Comparison of ENCODE assay signal across 8 mouse cellular contexts in the genomic region with DNA sequence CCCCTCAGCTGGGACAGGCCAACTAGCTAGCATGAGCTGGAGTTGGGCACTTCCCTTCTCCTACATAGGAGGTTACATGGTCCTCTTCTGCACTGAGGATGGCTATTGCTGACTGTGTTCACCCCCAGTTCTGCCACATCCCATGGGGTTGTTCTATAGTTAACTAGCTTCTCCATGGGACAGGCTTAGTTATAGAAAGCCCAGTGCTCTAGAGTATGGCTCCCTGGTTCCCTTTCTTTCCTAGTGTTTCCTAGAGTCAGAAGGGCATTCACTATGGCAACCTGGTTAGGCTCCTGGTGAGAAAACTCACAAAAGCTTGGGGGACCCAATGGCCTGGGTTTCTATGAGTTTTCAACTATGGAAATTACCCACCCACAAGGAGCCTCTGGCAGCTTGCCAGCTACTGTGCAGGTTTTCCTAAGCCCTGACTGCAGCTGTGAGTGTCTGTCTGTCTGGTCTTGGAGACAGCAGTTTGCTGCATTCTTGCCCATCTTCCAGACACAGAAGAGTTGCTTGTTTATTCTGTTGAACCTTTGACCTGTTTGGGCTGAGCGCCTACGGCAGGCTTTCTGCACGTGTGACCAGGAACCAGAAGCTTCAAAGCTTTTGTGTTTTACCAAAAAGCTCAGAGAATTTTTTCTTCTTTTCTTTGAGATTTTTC. TPM values are rescaled to one million over a fixed set of nuclear protein-coding genes. Genes with fewer than 3 reads are reported as not detected.
DNase-seq lines count a peak whose midpoint lies in the region; ATAC-seq and TF ChIP-seq lines count a peak whose summit lies in the region.

No protein-coding gene starts in this region.

- peak; percentile 30 for DNase-seq in right cerebral cortex, postnatal 14 days
- DNase-seq in right cerebral cortex, postnatal 25 days: no peak
- DNase-seq in embryonic facial prominence, embryonic 11.5 days (ENCODE audit: low spot score): peak; percentile 73
- DNase-seq in kidney, postnatal 0 days (ENCODE audit: low spot score): peak; percentile 21
- DNase-seq in spleen, postnatal 14 days (ENCODE audit: low spot score in 2 of 2): no peak
- DNase-seq in cerebellum, adult 9-10 months: no peak
- DNase-seq in natural killer cell, adult 2 months (ENCODE audit: low spot score in 2 of 2): no peak

- H3K27me3 ChIP-seq in embryonic facial prominence, embryonic 11.5 days (ENCODE audit: control insufficient read depth, insufficient read depth, low read length): no peaks in the 10 kb centered on the region
- H3K27me3 ChIP-seq in kidney, postnatal 0 days (ENCODE audit: insufficient read depth, low read length): no peaks in the 10 kb centered on the region
- H3K27me3 ChIP-seq in neural tube, embryonic 13.5 days: no peaks in the 10 kb centered on the region

- H3K4me1 ChIP-seq in embryonic facial prominence, embryonic 11.5 days (ENCODE audit: control insufficient read depth, insufficient read depth, low read length): peaks cover 3% of the 10 kb centered on the region; the same call in 1 of the 2 replicates
- no peaks in the 10 kb centered on the region; the same call in 1 of the 2 replicates for H3K4me1 ChIP-seq in kidney, postnatal 0 days (replicated peaks; ENCODE audit: insufficient read depth, low read length)
- peaks cover 39% of the 10 kb centered on the region for H3K4me1 ChIP-seq in neural tube, embryonic 13.5 days (replicated peaks)

- no peak overlapping the region for H3K4me2 ChIP-seq in embryonic facial prominence, embryonic 11.5 days (ENCODE audit: low read depth, low read length)
- no peak overlapping the region for H3K4me2 ChIP-seq in kidney, postnatal 0 days (ENCODE audit: low read length)
- H3K4me2 ChIP-seq in neural tube, embryonic 13.5 days: no peak overlapping the region

- no peaks in the 10 kb centered on the region for H3K36me3 ChIP-seq in embryonic facial prominence, embryonic 11.5 days (replicated peaks; ENCODE audit: control insufficient read depth, insufficient read depth, low read depth, low read length)
- H3K36me3 ChIP-seq in kidney, postnatal 0 days (ENCODE audit: insufficient read depth, low read length): no peaks in the 10 kb centered on the region; the same call in 1 of the 2 replicates
- H3K36me3 ChIP-seq in neural tube, embryonic 13.5 days: no peaks in the 10 kb centered on the region; the same call in 1 of the 2 replicates

- 0 out of 2 replicates have a peak, but pooled peaks have one; percentile 24 for ATAC-seq in embryonic facial prominence, embryonic 11.5 days (replicated peaks; ENCODE audit: insufficient number of reproducible peaks, low FRiP score, low TSS enrichment, low read depth)
- no peak for ATAC-seq in kidney, postnatal 0 days (replicated peaks; ENCODE audit: low FRiP score, low read depth)
- peak; percentile 75 for ATAC-seq in neural tube, embryonic 13.5 days (ENCODE audit: low read depth)

- 2% methylated on average over 3 of the region's 3 CpGs for WGBS in embryonic facial prominence, embryonic 11.5 days
- 11% methylated on average over 3 of the region's 3 CpGs for WGBS in kidney, postnatal 0 days
- WGBS in neural tube, embryonic 13.5 days: 8% methylated on average over 3 of the region's 3 CpGs

- H3K4me3 ChIP-seq in embryonic facial prominence, embryonic 11.5 days (ENCODE audit: low read depth, low read length): no peak overlapping the region
- H3K4me3 ChIP-seq in kidney, postnatal 0 days (replicated peaks; ENCODE audit: low read depth, low read length): no peak overlapping the region
- H3K4me3 ChIP-seq in neural tube, embryonic 13.5 days: no peak overlapping the region

- no peak overlapping the region for H3K27ac ChIP-seq in embryonic facial prominence, embryonic 11.5 days (replicated peaks; ENCODE audit: low read depth, low read length)
- H3K27ac ChIP-seq in kidney, postnatal 0 days: no peak overlapping the region
- peak overlapping the region; percentile 67 for H3K27ac ChIP-seq in neural tube, embryonic 13.5 days (replicated peaks)

- no peak overlapping the region for H3K9ac ChIP-seq in embryonic facial prominence, embryonic 11.5 days (replicated peaks; ENCODE audit: low read length)
- no peak overlapping the region for H3K9ac ChIP-seq in kidney, postnatal 0 days (ENCODE audit: low read depth, low read length)
- no peak overlapping the region for H3K9ac ChIP-seq in neural tube, embryonic 13.5 days

- H3K9me3 ChIP-seq in embryonic facial prominence, embryonic 11.5 days (replicated peaks; ENCODE audit: control insufficient read depth, low read length): no peaks in the 10 kb centered on the region
- no peaks in the 10 kb centered on the region for H3K9me3 ChIP-seq in kidney, postnatal 0 days (replicated peaks; ENCODE audit: low read length)
- H3K9me3 ChIP-seq in neural tube, embryonic 13.5 days: no peaks in the 10 kb centered on the region

- no peak for TF ChIP-seq CTCF in kidney, postnatal 0 days (IDR thresholded peaks at IDR 0.05; ENCODE audit: low read depth)

RNA-seq across cellular contexts. Expression of a gene that starts 22.7 kb away (rescaled TPM):
- polyA plus RNA-seq in embryonic facial prominence, embryonic 11.5 days (2014; fragmentation: Nextera tagmentation; extraction: Ambion mirVana): 0.22 and 0.45 TPM in 2 replicates
- 0.10 and 0.11 TPM in 2 replicates for polyA plus RNA-seq in kidney, postnatal 0 days (2015; fragmentation: Nextera tagmentation; extraction: Ambion mirVana)
- 0.22 and 0.24 TPM in 2 replicates for polyA plus RNA-seq in neural tube, embryonic 13.5 days (2015; fragmentation: Nextera tagmentation; extraction: Ambion mirVana)

RNA-seq across cellular contexts. Expression of a gene that starts 58.3 kb away (rescaled TPM):
- 22.7 and 23.6 TPM in 2 replicates for polyA plus RNA-seq in embryonic facial prominence, embryonic 11.5 days (2014; fragmentation: Nextera tagmentation; extraction: Ambion mirVana)
- polyA plus RNA-seq in kidney, postnatal 0 days (2015; fragmentation: Nextera tagmentation; extraction: Ambion mirVana): 9.9 and 10.3 TPM in 2 replicates
- polyA plus RNA-seq in neural tube, embryonic 13.5 days (2015; fragmentation: Nextera tagmentation; extraction: Ambion mirVana): 47.8 and 55.3 TPM in 2 replicates

Comparison
In these comparisons a context has a peak if more than half of its experiments do, and no peak if none do; other contexts are left out.
1. DNase-seq: peak in right cerebral cortex, postnatal 14 days (single experiment), embryonic facial prominence, embryonic 11.5 days (single experiment) and kidney, postnatal 0 days (single experiment); none in right cerebral cortex, postnatal 25 days (single experiment), spleen, postnatal 14 days (0 of 2), cerebellum, adult 9-10 months (single experiment) and natural killer cell, adult 2 months (0 of 2).